Mouse (Mus musculus) ovary, postnatal 10 days (tissue): ENCODE measurements around the gene Rpl13a.
"Not testable (repeated sequence)": the region's sequence is repeated elsewhere in the genome, so short reads cannot be mapped to it uniquely, and the experiment has no call there.

Experiments used
- DNase-seq: peaks from one replicate; pipeline ENCODE4 v3.0.0; 2022; ENCODE audit warnings: low spot score

The Rpl13a gene

DNA sequence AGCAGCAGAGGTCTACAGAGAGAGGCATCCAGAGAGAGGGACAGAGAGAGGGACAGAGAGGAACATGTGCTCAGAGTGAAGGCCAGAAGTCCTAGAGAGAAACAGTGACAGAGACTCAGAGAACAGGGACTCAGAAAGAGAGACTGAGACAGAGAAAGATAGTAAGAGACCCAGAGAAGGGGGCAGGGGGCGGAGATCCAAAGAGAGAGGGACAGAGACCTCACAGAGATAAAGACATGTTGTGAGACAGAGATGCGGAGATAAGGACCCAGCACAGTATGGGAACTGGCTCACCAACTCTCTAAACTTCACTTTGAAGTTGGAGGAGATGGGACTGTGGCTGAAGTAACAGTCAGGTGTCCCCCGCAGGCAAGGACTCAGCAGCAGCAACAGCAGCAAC, 6.8 kb upstream of the Rpl13a start:
- DNase-seq: no peak

DNA sequence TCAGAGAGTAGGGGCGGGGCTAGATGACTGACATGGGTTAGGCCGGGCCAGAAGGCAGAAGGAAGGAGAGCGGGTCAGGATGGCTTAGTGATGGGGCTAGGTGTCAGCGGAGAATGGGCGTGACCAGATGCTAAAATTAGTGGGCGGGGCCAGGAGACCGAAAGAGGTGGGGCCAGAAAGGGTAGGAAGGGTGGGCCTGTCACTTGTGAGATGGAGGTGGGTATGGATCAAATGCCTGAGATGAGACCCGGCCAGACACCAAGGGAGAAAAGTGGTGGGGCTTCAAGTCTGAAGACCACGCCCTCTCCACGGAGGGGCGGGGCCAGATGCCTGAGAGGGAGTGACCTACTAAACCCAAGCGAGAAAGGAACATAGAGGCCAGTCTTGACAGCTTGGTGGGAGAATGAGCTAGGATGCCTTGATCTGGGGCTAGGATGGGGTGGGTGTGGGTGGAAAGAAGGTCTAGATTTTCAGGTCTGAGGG, 6.0 kb upstream of the Rpl13a start:
- DNase-seq: no peak

DNA sequence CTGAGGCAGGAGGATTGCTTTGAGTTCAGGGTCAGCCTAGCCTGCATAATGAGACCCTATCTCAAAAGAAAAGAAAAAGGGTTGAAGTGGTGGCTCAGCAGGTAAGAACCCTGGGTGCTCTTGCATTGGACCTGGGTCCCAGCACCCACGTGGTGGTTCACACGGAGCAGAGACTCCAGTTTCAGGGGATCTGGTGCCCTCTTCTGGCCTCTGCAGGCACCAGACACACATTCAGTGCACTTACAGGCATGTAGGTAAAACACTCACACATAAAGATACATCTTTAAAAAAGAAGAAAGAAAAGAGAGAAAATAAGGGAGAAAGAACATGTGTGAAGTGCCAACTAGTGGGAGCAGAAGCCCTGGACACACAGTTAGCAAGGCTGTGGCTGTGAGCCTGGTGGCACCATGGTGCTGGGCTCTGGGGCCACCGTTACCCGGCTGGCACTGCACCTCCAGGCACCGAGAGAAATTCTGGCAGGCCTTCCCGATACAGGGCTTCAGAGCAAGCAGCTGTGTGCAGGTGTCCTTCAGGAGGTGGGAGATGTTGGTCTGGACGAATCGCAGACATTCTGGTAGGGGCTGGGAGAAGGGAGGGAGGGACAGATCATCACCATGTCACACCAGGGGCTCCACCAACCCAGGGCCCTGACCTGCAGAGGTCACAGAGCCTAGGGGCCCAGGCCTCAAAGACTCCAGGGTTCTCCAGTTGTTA, 5.0 kb upstream of the Rpl13a start:
- no peak for DNase-seq

DNA sequence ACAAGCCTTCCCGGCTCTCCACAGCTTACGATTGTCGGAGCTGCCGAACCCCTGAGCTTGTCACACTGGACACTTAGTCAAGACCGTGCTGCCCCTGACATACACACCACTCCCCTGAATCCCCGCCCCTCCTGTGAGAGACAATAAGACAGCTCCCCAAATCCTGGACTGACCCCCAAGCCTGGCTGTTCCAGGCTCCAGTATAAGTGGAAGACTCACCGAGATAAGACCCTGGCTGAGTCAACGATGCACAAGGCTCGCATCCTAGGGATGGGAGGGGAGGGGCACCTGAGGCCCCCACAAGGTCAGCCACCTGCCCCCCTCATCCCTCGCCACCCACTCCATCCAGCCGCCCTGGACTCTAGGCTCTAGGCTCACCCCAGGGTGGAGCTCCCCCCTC, 3.3 kb upstream of the Rpl13a start:
- DNase-seq: no peak

DNA sequence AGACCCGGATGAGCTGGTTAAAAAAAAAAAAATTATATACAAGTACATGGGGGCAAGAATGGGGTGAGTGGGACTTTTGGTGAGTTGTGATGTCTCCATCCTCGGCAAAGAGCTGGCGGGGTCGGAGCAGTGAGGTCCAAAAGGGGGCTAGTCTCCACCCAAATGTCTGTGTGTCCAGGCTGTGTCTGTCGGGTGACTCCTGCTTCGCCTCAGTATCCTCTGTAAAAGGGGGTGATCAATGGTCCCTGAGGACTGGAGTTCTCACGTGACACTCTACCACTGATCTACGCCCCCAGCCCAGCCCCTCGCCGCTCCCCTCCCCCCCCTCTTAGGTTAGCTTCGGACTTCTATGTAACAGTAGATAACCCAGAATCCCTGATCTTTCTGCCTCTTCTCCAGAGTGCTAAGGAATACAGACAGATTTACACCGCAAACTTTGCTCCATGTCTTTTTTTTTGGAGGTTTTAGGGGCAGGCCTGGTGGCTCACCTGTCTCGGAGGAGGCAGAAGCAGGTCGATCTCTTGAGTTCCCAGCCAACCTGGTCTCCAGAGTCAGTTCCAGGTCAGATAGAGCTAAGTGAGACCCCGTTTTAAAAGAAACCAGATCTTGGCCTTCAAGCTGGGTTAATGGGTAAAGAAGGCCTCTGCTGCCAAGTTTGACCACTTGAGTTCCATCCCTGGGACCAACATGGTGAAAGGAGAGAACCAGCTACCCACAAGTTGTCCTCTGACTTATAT, 1.4 kb upstream of the Rpl13a start:
- DNase-seq: no peak

DNA sequence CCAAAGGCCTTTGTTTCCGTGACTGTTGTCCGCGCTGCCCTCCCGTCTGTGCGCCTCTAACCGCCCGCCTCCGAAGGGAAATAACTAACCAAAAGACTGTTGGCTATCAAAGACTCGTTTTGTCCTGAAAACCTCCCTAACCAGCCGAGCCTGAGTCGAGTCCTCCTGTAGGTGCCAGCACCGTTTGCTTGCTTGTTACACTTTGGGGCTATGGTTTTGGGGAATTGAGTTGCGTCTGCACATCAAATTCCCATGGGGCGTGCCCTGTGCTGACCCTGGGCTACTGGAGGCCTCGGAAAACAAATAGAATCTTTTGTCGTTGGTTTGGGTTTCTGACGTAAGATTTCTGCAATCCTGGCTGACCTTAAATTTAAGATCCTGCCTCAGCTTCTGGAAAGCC, 757 bp upstream of the Rpl13a start:
- DNase-seq: peak; percentile 33

DNA sequence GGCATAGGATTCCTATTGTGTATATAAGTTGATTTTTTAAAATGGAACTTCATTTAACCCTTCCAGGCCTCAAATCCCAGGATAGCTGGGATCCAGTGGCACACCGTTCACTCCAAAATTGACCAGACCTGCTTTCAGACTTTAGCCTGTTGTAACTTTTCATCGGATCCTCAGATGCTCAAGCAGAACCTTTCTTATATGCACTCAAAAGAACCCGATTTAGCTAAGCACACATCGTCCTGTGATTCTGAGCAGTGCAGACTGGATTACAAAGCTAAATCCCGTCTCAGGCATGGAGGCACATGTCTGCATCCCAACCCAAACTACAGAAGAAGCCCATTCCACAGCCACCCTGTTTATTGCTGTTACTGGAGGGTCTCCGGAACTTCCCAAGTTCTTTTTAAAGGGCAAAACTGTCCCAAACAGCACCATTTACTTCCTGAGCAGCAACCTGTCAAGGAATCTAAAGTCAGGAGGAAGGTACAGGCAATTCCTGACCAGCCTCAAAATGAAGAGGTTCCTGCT, 799 bp downstream of the Rpl13a start:
- no peak for DNase-seq

DNA sequence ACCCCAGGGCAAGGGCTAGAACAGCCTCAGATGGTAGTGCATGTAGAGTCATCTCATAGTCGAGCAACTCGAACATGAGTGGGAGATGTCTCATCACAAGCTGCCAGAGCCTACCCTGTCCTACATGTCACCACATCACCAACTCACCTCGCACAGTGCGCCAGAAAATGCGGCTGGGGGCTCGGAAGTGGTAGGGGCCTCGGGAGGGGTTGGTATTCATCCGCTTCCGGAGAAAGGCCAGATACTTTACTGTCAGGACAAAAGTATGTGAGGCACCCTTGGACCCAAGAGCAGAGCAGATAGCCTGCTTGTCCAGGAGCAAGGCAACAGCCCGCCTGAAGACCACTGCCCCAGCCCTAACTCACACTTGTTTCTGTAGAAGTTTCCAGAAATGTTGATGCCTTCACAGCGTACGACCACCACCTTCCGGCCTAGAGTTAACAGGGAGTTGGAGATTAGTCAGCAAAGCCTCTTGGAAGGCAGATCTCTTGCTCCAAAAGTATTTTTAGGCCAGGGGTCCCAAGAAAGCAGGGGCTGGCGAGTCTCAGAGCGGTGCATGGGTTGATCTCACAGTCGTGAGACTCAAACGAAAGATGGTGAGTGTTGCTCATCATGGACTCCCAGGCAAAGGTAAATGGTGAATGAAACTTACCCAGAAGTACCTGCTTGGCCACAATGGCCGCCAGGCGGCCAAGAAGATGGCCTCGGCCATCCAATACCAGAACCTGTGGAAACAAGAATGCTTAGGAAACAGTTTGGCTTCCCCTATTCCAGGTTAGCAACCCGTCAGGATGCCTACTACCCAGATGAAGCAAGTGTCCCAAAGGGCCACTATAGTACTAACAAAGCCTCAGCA, 1.5 kb downstream of the Rpl13a start:
- DNase-seq: no peak

DNA sequence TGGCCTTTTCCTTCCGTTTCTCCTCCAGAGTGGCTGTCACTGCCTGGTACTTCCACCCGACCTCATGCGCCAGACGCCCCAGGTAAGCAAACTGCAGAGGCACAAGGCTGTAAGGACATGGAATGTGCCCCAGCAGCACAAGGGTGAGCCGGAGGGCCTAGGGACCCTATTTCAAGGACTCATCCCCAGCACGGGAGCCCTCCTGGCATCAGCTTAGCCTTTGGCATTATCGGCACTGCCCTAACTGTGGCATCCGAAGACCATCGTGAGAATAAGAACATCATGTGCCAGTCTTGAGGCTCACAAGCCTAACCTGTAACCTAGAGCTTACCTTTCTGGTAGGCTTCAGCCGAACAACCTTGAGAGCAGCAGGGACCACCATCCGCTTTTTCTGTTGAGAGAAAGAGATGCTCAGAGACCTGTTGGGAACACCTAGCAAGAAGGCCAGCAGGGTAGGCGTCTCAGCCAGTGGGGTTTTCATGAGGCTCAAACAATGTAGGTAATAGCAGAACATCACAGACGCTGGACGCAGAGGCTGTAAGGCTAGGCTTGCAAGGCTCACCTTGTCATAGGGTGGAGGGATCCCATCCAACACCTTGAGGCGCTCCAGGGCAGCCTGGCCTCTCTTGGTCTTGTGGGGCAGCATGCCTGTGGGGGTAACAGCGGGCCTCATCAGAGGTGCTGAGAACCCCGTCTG, 2.3 kb downstream of the Rpl13a start:
- DNase-seq: no peak

DNA sequence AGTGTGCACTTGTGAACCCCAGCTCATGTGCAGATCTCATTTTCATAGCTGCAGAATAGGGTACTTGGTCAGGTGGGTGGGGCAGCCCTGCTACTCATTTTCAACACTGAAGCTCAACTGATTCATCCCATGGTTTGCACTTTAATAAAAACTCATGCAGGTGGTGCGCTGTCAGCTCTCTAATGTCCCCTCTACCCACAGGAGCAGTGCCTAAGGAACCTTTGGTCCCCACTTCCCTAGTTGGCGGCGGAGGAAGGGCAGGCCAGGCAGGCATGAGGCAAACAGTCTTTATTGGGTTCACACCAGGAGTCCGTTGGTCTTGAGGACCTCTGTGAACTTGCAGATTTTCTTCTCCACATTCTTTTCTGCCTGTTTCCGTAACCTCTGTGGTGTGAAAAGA, 2.9 kb downstream of the Rpl13a start:
- DNase-seq: not testable (repeated sequence)

DNA sequence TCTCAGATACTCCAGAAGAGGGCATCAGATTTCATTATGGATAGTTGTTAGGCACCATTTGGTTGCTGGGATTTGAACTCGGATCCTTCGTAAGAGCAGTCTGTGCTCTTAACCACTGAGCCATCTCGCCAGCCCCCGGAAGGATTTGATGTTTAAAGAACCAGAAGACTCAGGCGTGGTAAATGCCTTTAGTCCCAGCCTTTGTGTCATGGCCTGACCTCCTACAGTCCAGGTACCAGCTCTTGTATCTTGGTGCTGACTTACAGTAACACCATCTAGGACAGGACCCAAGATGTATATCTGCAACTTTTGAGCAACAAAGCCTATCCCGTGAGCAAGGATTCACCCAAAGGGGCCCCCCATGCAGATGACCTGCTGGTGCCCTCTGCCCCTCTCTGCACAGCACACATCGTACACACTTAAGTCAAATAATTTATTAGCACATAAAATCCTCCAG, 3.4 kb downstream of the Rpl13a start:
- DNase-seq: no peak

DNA sequence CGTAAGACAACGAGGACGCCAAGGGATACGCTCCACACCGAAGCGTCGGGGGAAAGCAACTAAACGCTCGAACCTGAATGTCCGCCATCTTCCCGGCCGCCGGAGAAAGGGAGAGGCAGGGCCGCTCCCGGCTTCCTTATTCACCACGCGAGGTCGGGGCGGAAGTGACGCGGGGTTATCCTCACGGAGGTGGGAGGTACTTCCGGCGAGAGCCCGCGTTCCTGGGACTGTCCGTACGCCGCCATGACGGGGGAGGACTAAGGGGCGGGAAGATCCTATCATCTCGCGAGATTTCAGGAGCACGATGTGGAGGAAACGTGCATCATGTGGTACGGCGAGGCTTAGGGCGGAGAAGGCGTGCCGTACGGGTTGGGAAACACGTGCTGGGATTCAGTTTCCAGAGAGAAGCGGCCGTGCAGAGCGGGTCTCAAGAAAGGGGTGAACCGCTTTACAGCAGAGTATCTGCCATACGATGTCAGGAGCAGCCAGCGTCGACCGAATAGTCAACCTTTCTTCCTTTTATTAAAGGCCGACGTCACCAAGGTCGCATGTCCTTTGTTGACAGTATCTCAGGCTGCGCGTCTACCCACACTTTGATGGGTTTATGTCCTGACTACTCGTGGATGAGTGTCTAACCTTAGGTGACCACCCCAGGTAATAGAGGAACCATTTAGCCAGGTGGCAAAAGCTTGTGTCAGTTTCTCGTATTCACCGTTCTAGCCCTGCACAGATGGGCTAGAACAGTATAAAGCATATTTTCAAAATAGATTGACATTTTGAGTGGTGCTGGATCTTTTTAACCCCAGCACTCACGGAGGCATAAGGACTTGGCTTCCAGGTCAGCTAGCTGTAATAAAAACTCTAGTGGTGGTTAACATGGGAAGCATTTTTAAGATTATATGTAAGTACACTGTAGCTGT, 4.1 kb downstream of the Rpl13a start, which contains the start of gene Rps11:
TSS of gene Rps11 (minus strand) at position 216 of the 920 bp plus-strand sequence.
- peak; percentile 92 for DNase-seq

DNA sequence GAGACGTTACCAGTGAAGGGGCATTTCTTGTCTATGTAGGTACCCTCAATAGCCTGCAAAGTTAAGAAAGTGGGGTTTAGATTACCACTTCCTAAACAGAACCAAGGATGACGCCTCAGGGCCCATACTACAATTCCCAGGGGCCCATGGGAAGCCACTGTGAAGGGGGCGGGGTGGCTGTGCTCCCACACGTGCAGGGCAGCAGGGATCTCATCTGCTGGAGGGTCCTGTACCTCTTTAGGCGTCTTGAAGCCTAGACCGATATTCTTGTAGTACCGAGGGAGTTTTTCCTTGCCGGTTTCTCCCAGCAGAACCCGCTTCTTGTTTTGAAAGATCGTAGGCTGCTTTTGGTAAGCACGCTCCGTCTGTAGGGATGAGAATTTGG, 5.4 kb downstream of the Rpl13a start:
- no peak for DNase-seq

DNA sequence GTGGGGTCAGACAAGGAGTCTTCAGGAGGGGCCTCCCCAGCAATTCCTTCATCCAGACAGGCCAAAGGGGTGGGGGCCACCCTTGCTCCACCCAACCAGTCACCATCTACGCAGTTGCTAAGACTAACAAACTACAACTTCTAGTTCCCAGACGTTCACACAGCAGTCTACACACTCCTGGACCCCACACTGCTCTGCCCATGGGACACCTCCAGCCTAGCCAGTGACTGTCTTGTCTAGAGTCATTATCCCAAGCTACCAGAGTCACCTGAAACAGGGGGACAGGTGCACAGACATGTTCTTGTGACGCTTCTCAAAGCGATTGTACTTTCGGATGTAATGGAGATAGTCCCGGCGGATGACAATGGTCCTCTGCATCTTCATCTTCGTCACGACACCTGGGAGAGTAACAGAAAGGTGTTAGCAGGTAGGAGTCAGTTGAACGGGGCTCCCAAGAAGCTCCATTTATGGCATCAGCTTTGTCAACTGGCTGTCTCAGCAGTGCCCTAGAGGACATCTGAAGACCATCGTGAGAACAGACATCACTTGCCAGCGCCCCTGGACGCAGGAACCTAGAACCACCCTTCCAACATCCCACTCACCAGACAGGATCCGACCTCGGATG, 5.9 kb downstream of the Rpl13a start:
- DNase-seq: no peak

DNA sequence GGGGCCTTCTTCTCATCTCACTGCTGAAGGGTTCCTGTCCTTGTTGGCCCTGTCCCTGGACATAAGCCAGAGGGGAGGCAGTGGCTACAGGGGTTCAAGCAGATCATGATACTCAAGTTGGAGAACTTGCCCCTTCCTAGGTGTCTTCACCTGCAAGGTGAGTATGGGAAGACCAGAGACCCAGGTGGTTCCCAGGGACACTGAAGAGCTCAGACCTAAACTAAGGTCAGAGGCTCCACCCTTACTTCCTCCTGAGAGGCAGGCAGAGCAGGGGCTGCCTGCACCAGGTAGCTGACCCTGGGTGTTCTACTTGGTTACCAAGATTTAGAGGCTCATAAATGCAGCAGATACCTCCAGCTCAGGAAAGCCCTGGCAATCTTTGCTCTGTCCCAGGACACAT, 6.6 kb downstream of the Rpl13a start:
- DNase-seq: no peak

DNA sequence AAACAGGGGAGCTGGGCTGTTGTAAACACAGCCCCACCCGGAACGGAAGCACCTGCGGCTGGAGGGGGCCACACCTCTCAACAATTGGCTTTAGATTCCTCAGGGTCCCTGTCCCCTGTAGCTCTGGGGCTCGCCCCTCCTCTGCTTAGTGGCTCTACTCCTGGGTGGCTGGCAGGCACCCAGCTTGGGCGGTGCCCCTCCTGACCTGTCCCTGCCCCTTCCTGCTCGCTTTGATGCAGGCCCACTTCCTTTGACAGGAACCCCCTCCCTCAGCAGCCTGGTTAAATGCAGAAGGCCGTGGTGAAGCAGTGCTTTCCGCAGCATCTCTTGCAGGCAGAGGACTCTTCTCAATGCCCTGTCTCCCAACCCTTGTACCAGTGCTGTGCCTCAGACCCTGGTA, 7.2 kb downstream of the Rpl13a start:
- no peak for DNase-seq

DNA sequence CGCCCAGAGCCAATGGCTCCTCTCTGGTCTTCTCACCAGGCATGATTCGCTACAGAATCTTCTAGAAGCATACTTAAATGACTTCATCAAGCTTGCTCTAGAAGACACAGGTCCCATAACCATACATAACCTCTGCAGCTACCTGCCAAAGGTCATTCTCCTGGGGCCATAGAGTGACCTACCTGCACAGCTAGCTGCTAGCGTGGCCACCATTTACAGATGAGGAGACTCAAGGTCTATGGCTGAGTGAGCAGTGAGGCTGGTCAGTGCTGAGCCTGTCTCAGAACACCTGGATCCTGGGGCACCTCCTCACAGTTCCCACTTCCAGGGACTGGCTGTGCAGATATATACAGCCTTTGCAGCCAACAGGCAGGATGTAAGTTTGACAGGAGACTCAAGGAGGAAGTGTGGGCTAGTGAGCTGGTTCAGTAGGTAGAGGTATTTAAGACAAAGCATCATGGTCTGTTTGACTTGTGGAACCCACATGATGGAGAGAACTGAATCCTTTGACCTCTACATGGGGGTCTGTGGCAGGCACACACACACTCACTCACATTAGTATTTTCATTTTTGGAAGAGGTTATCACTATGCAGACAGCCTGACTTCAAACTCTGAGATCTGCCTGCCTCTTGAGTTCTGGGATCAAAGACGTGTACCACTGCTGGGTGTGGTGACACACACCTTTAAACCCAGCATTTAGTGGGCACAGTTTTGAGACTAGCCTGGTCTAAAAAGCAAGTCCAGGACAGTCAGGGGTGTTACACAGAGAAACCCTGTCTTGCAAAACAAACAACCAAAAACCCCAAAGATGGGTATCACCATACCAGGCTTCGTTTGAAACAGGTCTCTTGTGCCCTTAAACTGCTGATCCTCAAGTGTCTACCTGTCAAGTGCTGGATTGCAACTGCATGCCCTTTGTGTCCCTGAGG, 8.5 kb downstream of the Rpl13a start:
- no peak for DNase-seq

DNA sequence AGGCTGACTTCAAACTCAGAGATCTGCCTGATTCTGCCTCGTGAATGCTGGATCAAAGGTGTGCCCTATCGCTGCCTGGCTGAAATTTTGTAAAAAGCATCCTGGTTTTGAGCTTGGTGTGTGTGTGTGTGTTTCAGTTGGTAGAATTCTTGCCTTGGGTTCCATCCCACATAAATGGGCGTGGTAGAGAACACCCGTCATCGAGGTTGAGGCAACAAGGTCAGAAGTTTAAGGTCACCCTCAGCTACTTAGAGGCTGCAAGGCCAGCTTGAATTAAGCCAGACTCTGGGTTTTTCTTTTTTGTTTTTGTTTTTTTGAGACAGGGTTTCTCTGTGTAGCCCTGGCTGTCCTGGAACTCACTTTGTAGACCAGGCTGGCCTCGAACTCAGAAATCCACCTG, 10.2 kb downstream of the Rpl13a start:
- DNase-seq: no peak

DNA sequence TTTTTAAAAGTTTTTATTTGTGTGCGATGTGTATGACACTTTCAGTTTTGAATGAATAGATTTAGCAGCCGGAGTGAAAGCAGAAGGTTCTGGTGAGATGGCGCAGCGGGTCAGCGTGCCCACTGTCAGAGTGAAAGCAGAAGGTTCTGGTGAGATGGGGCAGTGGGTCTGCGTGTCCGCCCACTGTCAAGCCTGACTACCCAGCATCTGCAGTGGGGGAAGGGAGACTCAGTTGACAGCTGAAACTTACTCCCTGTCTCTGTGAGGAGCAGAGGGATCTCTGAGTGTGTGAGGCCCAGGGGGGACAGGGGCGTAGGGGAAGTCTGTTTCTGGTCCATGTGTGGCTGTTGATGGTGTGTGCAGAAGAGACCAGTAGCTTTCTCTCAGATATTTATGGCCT, 11.0 kb downstream of the Rpl13a start:
- DNase-seq: no peak
